Mouse (Mus musculus) cerebellum, adult 2 months (tissue): ENCODE data around the gene Idua.

Experiments used
- CTCF ChIP-seq: fragments of 200-500 bp; IDR thresholded peaks from 2 replicates; pipeline ENCODE4 v1.5.1; 2011; ENCODE audit warnings: low read depth, mild to moderate bottlenecking, control low read depth, low read length, moderate library complexity, borderline replicate concordance; ENCODE audit not compliant: insufficient read depth
- POLR2A ChIP-seq: fragments of 200-500 bp; IDR thresholded peaks from 2 replicates; pipeline ENCODE4 v1.6.1; 2011; ENCODE audit warnings: low read length, control low read depth, borderline replicate concordance; ENCODE audit not compliant: insufficient read depth

DNA sequence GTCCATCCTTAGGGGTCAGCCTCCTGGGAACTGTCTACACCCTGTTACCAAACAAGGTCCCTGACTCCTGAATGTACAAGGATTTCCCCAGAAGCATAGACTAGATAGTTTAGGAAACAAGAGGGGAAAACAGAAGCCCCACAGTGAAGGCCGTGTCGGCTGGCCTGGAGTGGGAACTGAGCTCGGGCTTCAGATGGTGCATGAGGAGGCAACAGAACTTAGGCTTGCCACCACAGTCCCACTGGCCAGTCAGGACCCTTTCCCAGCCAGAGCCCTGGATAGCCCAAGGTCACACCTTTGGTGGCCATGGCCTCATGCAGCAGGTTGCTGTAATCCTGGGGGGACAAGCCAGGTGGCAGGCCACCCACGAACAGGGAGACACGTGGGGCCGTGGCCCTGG lies 6.8 kb upstream of the Idua start:
- TF ChIP-seq CTCF, result no peak
- TF ChIP-seq POLR2A, result no peak
